Mouse (Mus musculus) limb, embryonic 11.5 days (tissue): ENCODE results near the gene Xpnpep1. TPM values are rescaled to one million over a fixed set of nuclear protein-coding genes. Genes with fewer than 3 reads are reported as not detected.
A peak's percentile ranks its signal among the peaks of the same experiment; 100 is the strongest.

Experiments used
- ATAC-seq: fragments of 200-750 bp; cut with Nextera tagmentation; 2 replicates; pipeline ENCODE4 v1.8.0; 2017; ENCODE audit warnings: low read depth; ENCODE audit not compliant: insufficient number of reproducible peaks, low FRiP score, low TSS enrichment
- DNase-seq: peaks from one replicate; pipeline ENCODE4 v3.0.0-alpha.2; 2015; ENCODE audit warnings: low spot score
- H3K27ac ChIP-seq: fragments of 300-500 bp; sonication (generic); replicated peaks from 2 replicates; pipeline ENCODE4 v1.5.1; 2014; ENCODE audit warnings: low read depth, mild to moderate bottlenecking, low read length
- H3K27me3 ChIP-seq: fragments of 300-500 bp; sonication (generic); 2 replicates; pipeline ENCODE4 v1.6.1; 2014; ENCODE audit warnings: mild to moderate bottlenecking, low read length, mixed read lengths; ENCODE audit not compliant: control insufficient read depth, insufficient read depth
- H3K36me3 ChIP-seq: fragments of 300-500 bp; sonication (generic); 2 replicates; pipeline ENCODE4 v1.6.1; 2014; ENCODE audit warnings: mild to moderate bottlenecking, low read length, moderate library complexity, mixed read lengths; ENCODE audit not compliant: control insufficient read depth, insufficient read depth
- H3K4me1 ChIP-seq: fragments of 300-500 bp; sonication (generic); 2 replicates; pipeline ENCODE4 v1.6.1; 2014; ENCODE audit warnings: low read length, mixed read lengths; ENCODE audit not compliant: control insufficient read depth, insufficient read depth
- H3K4me2 ChIP-seq: fragments of 300-500 bp; sonication (generic); 2 replicates; pipeline ENCODE4 v1.6.1; 2014; ENCODE audit warnings: low read depth, mild to moderate bottlenecking, moderate library complexity; ENCODE audit not compliant: severe bottlenecking
- H3K4me3 ChIP-seq: fragments of 300-500 bp; sonication (generic); 2 replicates; pipeline ENCODE4 v1.5.1; 2014; ENCODE audit warnings: low read depth, low read length
- H3K9ac ChIP-seq: fragments of 300-500 bp; sonication (generic); 2 replicates; pipeline ENCODE4 v1.6.1; 2014; ENCODE audit warnings: mild to moderate bottlenecking, low read length
- H3K9me3 ChIP-seq: fragments of 300-500 bp; sonication (generic); 2 replicates; pipeline ENCODE4 v1.6.1; 2016; ENCODE audit warnings: low read length; ENCODE audit not compliant: control insufficient read depth
- WGBS: fragments of 180-500 bp; shearing (Covaris S2); extraction: QIAGEN DNeasy Blood & Tissue Kit; methylation state at CpG from one replicate; pipeline ENCODE4 v1.1.7; 2014; 5-methylcytosine and 5-hydroxymethylcytosine counted together
- polyA plus RNA-seq: library from polyadenylated mRNA; unstranded; fragments of >200 nt; fragmentation: Nextera tagmentation; extraction: Ambion mirVana; gene quantifications from 2 replicates; pipeline ENCODE4 v1.2.1, GENCODE M21; 2014

The Xpnpep1 gene
- polyA plus RNA-seq, 1 experiment from 2014 or later, result 173 TPM

GRCm38 (mm10) chr19:53019716-53020463 lies 20.1 kb downstream of the Xpnpep1 start:
- no peak overlapping the region for H3K27ac ChIP-seq
- H3K4me1 ChIP-seq, result no peaks in the 10 kb centered on the region
- 76% methylated on average over 13 of the region's 13 CpGs for WGBS
- DNase-seq, result peak; percentile 70
- no peaks in the 10 kb centered on the region for H3K27me3 ChIP-seq
- no peak for ATAC-seq
- H3K36me3 ChIP-seq, result peaks cover 12% of the 10 kb centered on the region
- no peak overlapping the region for H3K4me2 ChIP-seq
- no peak overlapping the region for H3K9ac ChIP-seq
- H3K4me3 ChIP-seq, result no peak overlapping the region
- no peaks in the 10 kb centered on the region for H3K9me3 ChIP-seq

- H3K27me3 ChIP-seq, result no peaks in the 10 kb centered on the region
- no peaks in the 10 kb centered on the region for H3K4me1 ChIP-seq
- ATAC-seq (no peak), DNase-seq (no peak)
- peaks cover 2% of the 10 kb centered on the region for H3K36me3 ChIP-seq
- H3K4me3 ChIP-seq, result no peak overlapping the region
- no peak overlapping the region for H3K9ac ChIP-seq
- H3K4me2 ChIP-seq, result no peak overlapping the region
- no peaks in the 10 kb centered on the region for H3K9me3 ChIP-seq
- 88% methylated on average over 9 of the region's 9 CpGs for WGBS
- H3K27ac ChIP-seq, result no peak overlapping the region
These were observed 22.1 kb downstream of the Xpnpep1 start for GRCm38 (mm10) chr19:53017954-53018353.

- DNase-seq (no peak), ATAC-seq (no peak)
- Histone ChIP-seq H3K36me3 (no peaks in the 10 kb centered on the region; the same call in 1 of the 2 replicates), H3K9me3 (no peaks in the 10 kb centered on the region), H3K9ac (no peak overlapping the region), H3K27ac (no peak overlapping the region), H3K4me2 (no peak overlapping the region), H3K4me3 (no peak overlapping the region), H3K4me1 (no peaks in the 10 kb centered on the region), H3K27me3 (no peaks in the 10 kb centered on the region)
- 78% methylated on average over 11 of the region's 11 CpGs for WGBS
These were observed 22.8 kb downstream of the Xpnpep1 start for GRCm38 (mm10) chr19:53017248-53017647.

GRCm38 (mm10) chr19:53014910-53015710 lies 24.9 kb downstream of the Xpnpep1 start:
- Histone ChIP-seq H3K4me3 (no peak overlapping the region), H3K9ac (no peak overlapping the region), H3K4me2 (no peak overlapping the region), H3K27me3 (no peaks in the 10 kb centered on the region), H3K4me1 (no peaks in the 10 kb centered on the region), H3K36me3 (no peaks in the 10 kb centered on the region; the same call in 1 of the 2 replicates), H3K27ac (no peak overlapping the region), H3K9me3 (no peaks in the 10 kb centered on the region)
- DNase-seq (no peak), ATAC-seq (no peak)
- 78% methylated on average over 21 of the region's 21 CpGs for WGBS

GRCm38 (mm10) chr19:53013744-53014143 lies 26.3 kb downstream of the Xpnpep1 start:
- no peak overlapping the region for H3K4me3 ChIP-seq
- H3K27ac ChIP-seq, result no peak overlapping the region
- no peaks in the 10 kb centered on the region; the same call in 1 of the 2 replicates for H3K4me1 ChIP-seq
- H3K36me3 ChIP-seq, result no peaks in the 10 kb centered on the region; the same call in 1 of the 2 replicates
- H3K9me3 ChIP-seq, result no peaks in the 10 kb centered on the region
- ATAC-seq (no peak), DNase-seq (no peak)
- WGBS, result 93% methylated on average over 3 of the region's 3 CpGs
- H3K4me2 ChIP-seq, result no peak overlapping the region
- no peak overlapping the region for H3K9ac ChIP-seq
- no peaks in the 10 kb centered on the region for H3K27me3 ChIP-seq

GRCm38 (mm10) chr19:53013341-53013740 lies 26.7 kb downstream of the Xpnpep1 start:
- no peaks in the 10 kb centered on the region; the same call in 1 of the 2 replicates for H3K36me3 ChIP-seq
- H3K9ac ChIP-seq, result no peak overlapping the region
- DNase-seq (no peak), ATAC-seq (no peak)
- H3K4me3 ChIP-seq, result no peak overlapping the region
- no peak overlapping the region for H3K4me2 ChIP-seq
- H3K4me1 ChIP-seq, result peaks cover 4% of the 10 kb centered on the region; the same call in 1 of the 2 replicates
- WGBS, result 92% methylated on average over 7 of the region's 7 CpGs
- no peaks in the 10 kb centered on the region for H3K27me3 ChIP-seq
- no peak overlapping the region for H3K27ac ChIP-seq
- H3K9me3 ChIP-seq, result no peaks in the 10 kb centered on the region

- no peak for DNase-seq
- Histone ChIP-seq H3K36me3 (peaks cover 2% of the 10 kb centered on the region; the same call in 1 of the 2 replicates), H3K9ac (no peak overlapping the region), H3K9me3 (no peaks in the 10 kb centered on the region), H3K27me3 (no peaks in the 10 kb centered on the region), H3K27ac (no peak overlapping the region), H3K4me3 (no peak overlapping the region), H3K4me2 (no peak overlapping the region), H3K4me1 (peaks cover 6% of the 10 kb centered on the region; the same call in 1 of the 2 replicates)
- no peak for ATAC-seq
- 81% methylated on average over 5 of the region's 5 CpGs for WGBS
These were observed 29.1 kb downstream of the Xpnpep1 start for GRCm38 (mm10) chr19:53010941-53011340.

GRCm38 (mm10) chr19:53008921-53009320 lies 31.1 kb downstream of the Xpnpep1 start:
- H3K4me3 ChIP-seq, result no peak overlapping the region
- H3K27ac ChIP-seq, result no peak overlapping the region; the same call in 1 of the 2 replicates
- H3K27me3 ChIP-seq, result no peaks in the 10 kb centered on the region
- H3K4me1 ChIP-seq, result peaks cover 6% of the 10 kb centered on the region; the same call in 1 of the 2 replicates
- ATAC-seq, result no peak
- H3K4me2 ChIP-seq, result no peak overlapping the region
- no peaks in the 10 kb centered on the region for H3K9me3 ChIP-seq
- WGBS, result 85% methylated on average over 5 of the region's 5 CpGs
- peaks cover 15% of the 10 kb centered on the region; the same call in 1 of the 2 replicates for H3K36me3 ChIP-seq
- H3K9ac ChIP-seq, result no peak overlapping the region
- DNase-seq, result no peak
